9 mouse cellular contexts compared by ENCODE assay signal in the genomic region with DNA sequence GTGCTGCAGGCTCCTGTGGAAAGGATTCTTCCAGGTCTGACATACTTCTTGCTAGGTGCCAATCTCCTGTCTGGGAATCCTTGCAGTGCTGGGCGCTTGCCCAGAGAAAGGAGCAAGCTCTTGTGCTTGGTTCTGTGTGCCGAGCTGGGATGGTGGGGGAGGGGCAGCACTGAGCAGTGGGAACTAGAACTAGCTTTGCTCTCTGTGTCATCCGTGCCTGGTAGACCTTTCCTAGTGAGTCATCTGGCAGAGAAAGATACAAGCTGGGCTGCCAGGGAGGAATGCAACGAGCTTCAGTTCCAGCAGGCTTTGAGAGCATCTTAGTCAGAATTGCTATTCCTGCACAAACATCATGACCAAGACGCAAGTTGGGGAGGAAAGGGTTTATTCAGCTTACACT.
DNase-seq lines count a peak whose midpoint lies in the region; ATAC-seq lines count a peak whose summit lies in the region.
"Had no signal": no experiment of that assay in that cellular context is flagged by ENCODE, and none has a peak within 500 bp of the region (broad histone marks: within the 10 kb centered on the region; RNA-seq: fewer than 3 reads in every experiment).

No protein-coding gene starts in this region.

- H3K4me3 ChIP-seq in forebrain, embryonic 14.5 days (ENCODE audit: low read depth, low read length) = no peak overlapping the region
- H3K4me3 ChIP-seq in forebrain, embryonic 11.5 days (ENCODE audit: low read depth, low read length) = no peak overlapping the region
- H3K4me3 ChIP-seq in hindbrain, embryonic 12.5 days = no peak overlapping the region
- H3K4me3 ChIP-seq: megakaryocyte, embryonic 14.5 days had no signal

- H3K27ac ChIP-seq in forebrain, embryonic 14.5 days (ENCODE audit: low read depth, low read length) = no peak overlapping the region
- no peak overlapping the region for H3K27ac ChIP-seq in forebrain, embryonic 11.5 days (ENCODE audit: low read depth, low read length)
- no peak overlapping the region for H3K27ac ChIP-seq in hindbrain, embryonic 12.5 days

- no peaks in the 10 kb centered on the region for H3K27me3 ChIP-seq in forebrain, embryonic 14.5 days (replicated peaks; ENCODE audit: control insufficient read depth, insufficient read depth, low read length)
- H3K27me3 ChIP-seq in forebrain, embryonic 11.5 days (ENCODE audit: control insufficient read depth, insufficient read depth, low read length) = no peaks in the 10 kb centered on the region
- no peaks in the 10 kb centered on the region for H3K27me3 ChIP-seq in hindbrain, embryonic 12.5 days
- H3K27me3 ChIP-seq: megakaryocyte, embryonic 14.5 days had no signal

- no peak overlapping the region for H3K4me2 ChIP-seq in forebrain, embryonic 14.5 days (ENCODE audit: low read length)
- H3K4me2 ChIP-seq in forebrain, embryonic 11.5 days (ENCODE audit: low read depth, low read length, severe bottlenecking) = no peak overlapping the region
- no peak overlapping the region for H3K4me2 ChIP-seq in hindbrain, embryonic 12.5 days (replicated peaks)

- H3K36me3 ChIP-seq in forebrain, embryonic 14.5 days (ENCODE audit: control insufficient read depth, insufficient read depth, low read length) = no peaks in the 10 kb centered on the region
- no peaks in the 10 kb centered on the region for H3K36me3 ChIP-seq in forebrain, embryonic 11.5 days (ENCODE audit: control insufficient read depth, insufficient read depth, low read length)
- H3K36me3 ChIP-seq in hindbrain, embryonic 12.5 days = no peaks in the 10 kb centered on the region

- peak; percentile 47 for DNase-seq in forebrain, embryonic 14.5 days (ENCODE audit: low spot score)
- DNase-seq in forebrain, embryonic 11.5 days (ENCODE audit: low spot score) = no peak
- DNase-seq in R1 (ENCODE audit: low read depth, low spot score) = peak; percentile 31
- DNase-seq in cerebellum, postnatal 36 days = peak; percentile 76 to 79
- peak; percentile 60 for DNase-seq in left cerebral cortex, adult 11 months (ENCODE audit: low spot score)
- no peak for DNase-seq in c-Kit-positive CD71-positive TER-119-positive erythroid progenitor cells, embryonic 14.5 days (ENCODE audit: low spot score)

- 0 out of 2 replicates have a peak, but pooled peaks cover 3% of the 10 kb centered on the region for H3K4me1 ChIP-seq in forebrain, embryonic 14.5 days (ENCODE audit: control insufficient read depth, insufficient read depth, low read length)
- no peaks in the 10 kb centered on the region for H3K4me1 ChIP-seq in forebrain, embryonic 11.5 days (replicated peaks; ENCODE audit: control insufficient read depth, insufficient read depth, low read length)
- H3K4me1 ChIP-seq in hindbrain, embryonic 12.5 days = 0 out of 2 replicates have a peak, but pooled peaks cover 4% of the 10 kb centered on the region
- H3K4me1 ChIP-seq: megakaryocyte, embryonic 14.5 days had no signal

- H3K9me3 ChIP-seq in forebrain, embryonic 14.5 days (replicated peaks; ENCODE audit: control insufficient read depth, low read length) = no peaks in the 10 kb centered on the region
- H3K9me3 ChIP-seq in forebrain, embryonic 11.5 days (ENCODE audit: control insufficient read depth, low read length) = no peaks in the 10 kb centered on the region
- H3K9me3 ChIP-seq in hindbrain, embryonic 12.5 days (replicated peaks) = no peaks in the 10 kb centered on the region
- H3K9me3 ChIP-seq: megakaryocyte, embryonic 14.5 days had no signal

- H3K9ac ChIP-seq in forebrain, embryonic 14.5 days (ENCODE audit: low read length) = no peak overlapping the region
- no peak overlapping the region for H3K9ac ChIP-seq in forebrain, embryonic 11.5 days (ENCODE audit: low read length)
- H3K9ac ChIP-seq in hindbrain, embryonic 12.5 days = no peak overlapping the region

- 41% methylated on average over 5 of the region's 5 CpGs for WGBS in forebrain, embryonic 14.5 days
- WGBS in forebrain, embryonic 11.5 days = 48% methylated on average over 5 of the region's 5 CpGs
- 46% methylated on average over 5 of the region's 5 CpGs for WGBS in hindbrain, embryonic 12.5 days

- ATAC-seq in forebrain, embryonic 14.5 days = no peak; the same call in 1 of the 2 replicates
- no peak for ATAC-seq in forebrain, embryonic 11.5 days (replicated peaks; ENCODE audit: low FRiP score)
- no peak for ATAC-seq in erythroblast, adult 5-6 weeks (replicated peaks; ENCODE audit: low FRiP score, poor library complexity, severe bottlenecking)
- no peak for ATAC-seq in hindbrain, embryonic 12.5 days (ENCODE audit: low FRiP score)

Comparison
In these comparisons a context has a peak if more than half of its experiments do, and no peak if none do; other contexts are left out.
1. DNase-seq: peak in forebrain, embryonic 14.5 days (single experiment), R1 (single experiment), cerebellum, postnatal 36 days (2 of 2) and left cerebral cortex, adult 11 months (single experiment); none in forebrain, embryonic 11.5 days (single experiment) and c-Kit-positive CD71-positive TER-119-positive erythroid progenitor cells, embryonic 14.5 days (single experiment).